In genomic region chr13:57722329-57722936, GRCm38 (mm10) we compare ENCODE assay signal across 13 mouse cellular contexts.
A peak's percentile ranks its signal among the peaks of the same experiment; 100 is the strongest.
DNase-seq lines count a peak whose midpoint lies in the region; ATAC-seq and TF ChIP-seq lines count a peak whose summit lies in the region.
"Had no signal": no experiment of that assay in that cellular context is flagged by ENCODE, and none has a peak within 500 bp of the region (broad histone marks: within the 10 kb centered on the region; RNA-seq: fewer than 3 reads in every experiment).

No protein-coding gene starts in this region.

- no peak for ATAC-seq in cerebellum, adult (ENCODE audit: insufficient number of reproducible peaks, low FRiP score, low TSS enrichment)
- no peak for ATAC-seq in midbrain, embryonic 13.5 days
- no peak for ATAC-seq in midbrain, embryonic 11.5 days (ENCODE audit: low FRiP score)
- no peak for ATAC-seq in hindbrain, postnatal 0 days
- no peak for ATAC-seq in CD4-positive, CD25-positive, alpha-beta regulatory T cell, adult 4 months
- ATAC-seq in forebrain, embryonic 11.5 days (replicated peaks; ENCODE audit: low FRiP score) = no peak
- ATAC-seq: inflammation-experienced regulatory T-cells, adult 6 months; liver, postnatal 0 days had no signal

- H3K27ac ChIP-seq in midbrain, embryonic 13.5 days = peak overlapping the region; percentile 15; the same call in 1 of the 2 replicates
- no peak overlapping the region for H3K27ac ChIP-seq in midbrain, embryonic 11.5 days (ENCODE audit: low read depth, low read length)
- H3K27ac ChIP-seq in hindbrain, postnatal 0 days = peak overlapping the region; percentile 11; the same call in 1 of the 2 replicates
- no peak overlapping the region for H3K27ac ChIP-seq in forebrain, embryonic 11.5 days (ENCODE audit: low read depth, low read length)
- H3K27ac ChIP-seq: macrophage had no signal

- no peak overlapping the region for H3K4me3 ChIP-seq in midbrain, embryonic 13.5 days (replicated peaks)
- no peak overlapping the region for H3K4me3 ChIP-seq in midbrain, embryonic 11.5 days (ENCODE audit: low read depth, low read length)
- H3K4me3 ChIP-seq in hindbrain, postnatal 0 days (ENCODE audit: low read length) = no peak overlapping the region
- H3K4me3 ChIP-seq in forebrain, embryonic 11.5 days (ENCODE audit: low read depth, low read length) = no peak overlapping the region

- no peaks in the 10 kb centered on the region for H3K9me3 ChIP-seq in midbrain, embryonic 13.5 days
- no peaks in the 10 kb centered on the region for H3K9me3 ChIP-seq in midbrain, embryonic 11.5 days (ENCODE audit: control insufficient read depth, low read length)
- H3K9me3 ChIP-seq in hindbrain, postnatal 0 days (ENCODE audit: low read length) = no peaks in the 10 kb centered on the region
- H3K9me3 ChIP-seq in forebrain, embryonic 11.5 days (ENCODE audit: control insufficient read depth, low read length) = no peaks in the 10 kb centered on the region

- TF ChIP-seq CTCF in hindbrain, postnatal 0 days (IDR thresholded peaks at IDR 0.05; ENCODE audit: low read depth) = no peak

- peaks cover 28% of the 10 kb centered on the region for H3K4me1 ChIP-seq in midbrain, embryonic 13.5 days (replicated peaks)
- peaks cover 2% of the 10 kb centered on the region; the same call in 1 of the 2 replicates for H3K4me1 ChIP-seq in midbrain, embryonic 11.5 days (ENCODE audit: control insufficient read depth, insufficient read depth, low read length)
- peaks cover 7% of the 10 kb centered on the region; the same call in 1 of the 2 replicates for H3K4me1 ChIP-seq in hindbrain, postnatal 0 days (ENCODE audit: insufficient read depth, low read length)
- H3K4me1 ChIP-seq in forebrain, embryonic 11.5 days (replicated peaks; ENCODE audit: control insufficient read depth, insufficient read depth, low read length) = no peaks in the 10 kb centered on the region; the same call in 1 of the 2 replicates

- no peaks in the 10 kb centered on the region for H3K36me3 ChIP-seq in midbrain, embryonic 13.5 days
- H3K36me3 ChIP-seq in midbrain, embryonic 11.5 days (ENCODE audit: control insufficient read depth, insufficient read depth, low read length) = no peaks in the 10 kb centered on the region
- no peaks in the 10 kb centered on the region for H3K36me3 ChIP-seq in hindbrain, postnatal 0 days (ENCODE audit: insufficient read depth, low read length)
- no peaks in the 10 kb centered on the region for H3K36me3 ChIP-seq in forebrain, embryonic 11.5 days (ENCODE audit: control insufficient read depth, insufficient read depth, low read length)

- peak; percentile 50 for DNase-seq in cerebellum, adult 11-12 months
- no peak for DNase-seq in midbrain, embryonic 11.5 days (ENCODE audit: low spot score, missing footprints)
- DNase-seq in hindbrain, postnatal 0 days (ENCODE audit: low spot score) = peak; percentile 55
- DNase-seq in layer of hippocampus, postnatal 10 days (ENCODE audit: low spot score in 2 of 2) = no peak
- DNase-seq in forebrain, embryonic 11.5 days (ENCODE audit: low spot score) = no peak
- DNase-seq: heart, adult 11 months; liver, postnatal 0 days; thymus, postnatal 4 days had no signal

- H3K4me2 ChIP-seq in midbrain, embryonic 13.5 days (replicated peaks) = peak overlapping the region; percentile 1; the same call in 1 of the 2 replicates
- no peak overlapping the region for H3K4me2 ChIP-seq in midbrain, embryonic 11.5 days
- H3K4me2 ChIP-seq in hindbrain, postnatal 0 days (ENCODE audit: low read depth, low read length) = 0 out of 2 replicates have a peak overlapping the region, but pooled peaks have one; percentile 13
- H3K4me2 ChIP-seq in forebrain, embryonic 11.5 days (ENCODE audit: low read depth, low read length, severe bottlenecking) = no peak overlapping the region

- no peak overlapping the region for H3K9ac ChIP-seq in midbrain, embryonic 13.5 days (replicated peaks)
- no peak overlapping the region for H3K9ac ChIP-seq in midbrain, embryonic 11.5 days (ENCODE audit: low read length)
- H3K9ac ChIP-seq in hindbrain, postnatal 0 days (replicated peaks; ENCODE audit: low read length) = no peak overlapping the region
- H3K9ac ChIP-seq in forebrain, embryonic 11.5 days (ENCODE audit: low read length) = no peak overlapping the region
- H3K9ac ChIP-seq: liver, postnatal 0 days had no signal

- 53% methylated on average over 17 of the region's 17 CpGs for WGBS in midbrain, embryonic 13.5 days
- WGBS in midbrain, embryonic 11.5 days = 77% methylated on average over 17 of the region's 17 CpGs
- WGBS in hindbrain, postnatal 0 days = 44% methylated on average over 17 of the region's 17 CpGs
- WGBS in forebrain, embryonic 11.5 days = 85% methylated on average over 17 of the region's 17 CpGs

- no peaks in the 10 kb centered on the region for H3K27me3 ChIP-seq in midbrain, embryonic 13.5 days
- no peaks in the 10 kb centered on the region for H3K27me3 ChIP-seq in midbrain, embryonic 11.5 days (ENCODE audit: control insufficient read depth, insufficient read depth, low read length)
- H3K27me3 ChIP-seq in hindbrain, postnatal 0 days (ENCODE audit: insufficient read depth, low read length) = no peaks in the 10 kb centered on the region
- H3K27me3 ChIP-seq in forebrain, embryonic 11.5 days (ENCODE audit: control insufficient read depth, insufficient read depth, low read length) = no peaks in the 10 kb centered on the region

Comparison
In these comparisons a context has a peak if more than half of its experiments do, and no peak if none do; other contexts are left out.
1. H3K27ac ChIP-seq: peak in midbrain, embryonic 13.5 days (single experiment) and hindbrain, postnatal 0 days (single experiment); none in midbrain, embryonic 11.5 days (single experiment) and forebrain, embryonic 11.5 days (single experiment).
2. H3K4me2 ChIP-seq: peak in midbrain, embryonic 13.5 days (single experiment) and hindbrain, postnatal 0 days (single experiment); none in midbrain, embryonic 11.5 days (single experiment) and forebrain, embryonic 11.5 days (single experiment).
3. DNase-seq: peak in cerebellum, adult 11-12 months (single experiment) and hindbrain, postnatal 0 days (single experiment); none in midbrain, embryonic 11.5 days (single experiment), layer of hippocampus, postnatal 10 days (0 of 2) and forebrain, embryonic 11.5 days (single experiment).